Mouse (Mus musculus) olfactory bulb, adult 2 months (tissue): ENCODE results near the gene Cfap73.

ENCODE experiments used
- CTCF ChIP-seq: fragments of 200-500 bp; IDR thresholded peaks from 2 replicates; pipeline ENCODE4 v1.5.1; 2012; ENCODE audit warnings: low read depth, mild to moderate bottlenecking, low read length, moderate library complexity; ENCODE audit not compliant: insufficient read depth
- POLR2A ChIP-seq: fragments of 200-500 bp; IDR thresholded peaks from 2 replicates; pipeline ENCODE4 v1.6.1; 2012; ENCODE audit warnings: mild to moderate bottlenecking, low read depth, low read length, moderate library complexity; ENCODE audit not compliant: insufficient read depth

- TF ChIP-seq CTCF (no peak), POLR2A (no peak)
Measured at GRCm38 (mm10) chr5:120643365-120644085, 9.5 kb upstream of the Cfap73 start.
